Mouse (Mus musculus) intestine, embryonic 14.5 days (tissue): Measurements from ENCODE around the gene Aup1. TPM values are rescaled to one million over a fixed set of nuclear protein-coding genes. Genes with fewer than 3 reads are reported as not detected.

Source experiments
- ATAC-seq: fragments of 200-750 bp; cut with Nextera tagmentation; replicated peaks from 2 replicates; pipeline ENCODE4 v1.8.0; 2017; ENCODE audit warnings: low read depth, moderate number of reproducible peaks, moderate TSS enrichment, moderate library complexity; ENCODE audit not compliant: low FRiP score, low TSS enrichment
- DNase-seq: peaks from one replicate; pipeline ENCODE4 v3.0.0-alpha.2; 2018; ENCODE audit warnings: low spot score
- H3K27ac ChIP-seq: fragments of 300-500 bp; sonication (generic); 2 replicates; pipeline ENCODE4 v1.5.1; 2014; ENCODE audit warnings: low read depth, mild to moderate bottlenecking, control low read depth
- H3K27me3 ChIP-seq: fragments of 300-500 bp; sonication (generic); replicated peaks from 2 replicates; pipeline ENCODE4 v1.6.1; 2014; ENCODE audit warnings: low read length, control low read depth; ENCODE audit not compliant: control insufficient read depth, insufficient read depth
- H3K36me3 ChIP-seq: fragments of 300-500 bp; sonication (generic); 2 replicates; pipeline ENCODE4 v1.6.1; 2014; ENCODE audit warnings: low read length, control low read depth; ENCODE audit not compliant: control insufficient read depth, insufficient read depth
- H3K4me1 ChIP-seq: fragments of 300-500 bp; sonication (generic); replicated peaks from 2 replicates; pipeline ENCODE4 v1.6.1; 2014; ENCODE audit warnings: low read length, control low read depth, mixed read lengths; ENCODE audit not compliant: control insufficient read depth, insufficient read depth
- H3K4me2 ChIP-seq: fragments of 300-500 bp; sonication (generic); 2 replicates; pipeline ENCODE4 v1.6.1; 2014; ENCODE audit warnings: low read length
- H3K4me3 ChIP-seq: fragments of 300-500 bp; sonication (generic); 2 replicates; pipeline ENCODE4 v1.5.1; 2014; ENCODE audit warnings: low read depth, low read length, control low read depth, mixed read lengths
- H3K9ac ChIP-seq: fragments of 300-500 bp; sonication (generic); 2 replicates; pipeline ENCODE4 v1.6.1; 2014; ENCODE audit warnings: mild to moderate bottlenecking, low read length
- H3K9me3 ChIP-seq: fragments of 300-500 bp; sonication (generic); 2 replicates; pipeline ENCODE4 v1.6.1; 2016; ENCODE audit warnings: low read length, control low read depth; ENCODE audit not compliant: control insufficient read depth
- WGBS: fragments of 180-500 bp; shearing (Covaris S2); extraction: QIAGEN DNeasy Blood & Tissue Kit; methylation state at CpG from one replicate; pipeline ENCODE4 v1.1.7; 2014; 5-methylcytosine and 5-hydroxymethylcytosine counted together
- polyA plus RNA-seq: library from polyadenylated mRNA; unstranded; fragments of >200 nt; fragmentation: Nextera tagmentation; extraction: Ambion mirVana; gene quantifications from 2 replicates; pipeline ENCODE4 v1.2.1, GENCODE M21; 2014

Gene Aup1
- polyA plus RNA-seq, 1 experiment from 2014 or later, result 158 TPM

DNA sequence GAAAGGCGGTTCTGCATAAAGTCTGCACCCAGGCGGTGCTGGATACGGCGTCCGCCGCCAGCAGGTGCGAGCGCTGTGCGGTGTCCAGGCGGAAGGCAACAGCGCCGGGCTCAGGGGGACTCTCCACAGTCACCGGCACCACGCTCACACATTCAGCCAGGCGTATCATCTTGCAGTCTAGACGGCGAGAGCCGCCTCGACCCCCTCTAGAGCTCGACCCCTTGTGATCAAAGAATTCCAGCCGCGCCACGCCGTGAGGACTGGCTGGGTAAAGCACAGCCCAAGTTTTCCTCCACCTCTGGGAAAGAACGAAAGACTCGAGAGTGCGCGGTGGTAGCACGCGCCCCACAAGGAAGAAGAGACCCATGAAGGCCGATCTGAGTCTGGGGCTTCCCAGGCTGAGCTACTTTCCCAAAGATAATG is 21.5 kb upstream of the Aup1 start:
- Histone ChIP-seq H3K9me3 (no peaks in the 10 kb centered on the region), H3K4me1 (peaks cover 18% of the 10 kb centered on the region), H3K27ac (peak overlapping the region; percentile 87), H3K9ac (peak overlapping the region; percentile 58), H3K27me3 (peaks cover 13% of the 10 kb centered on the region; the same call in 1 of the 2 replicates), H3K4me2 (peak overlapping the region; percentile 80), H3K36me3 (0 out of 2 replicates have a peak, but pooled peaks cover 5% of the 10 kb centered on the region), H3K4me3 (peak overlapping the region; percentile 68)
- peak; percentile 32 for ATAC-seq
- 2% methylated on average over 31 of the region's 31 CpGs for WGBS
- DNase-seq, result peak; percentile 81

DNA sequence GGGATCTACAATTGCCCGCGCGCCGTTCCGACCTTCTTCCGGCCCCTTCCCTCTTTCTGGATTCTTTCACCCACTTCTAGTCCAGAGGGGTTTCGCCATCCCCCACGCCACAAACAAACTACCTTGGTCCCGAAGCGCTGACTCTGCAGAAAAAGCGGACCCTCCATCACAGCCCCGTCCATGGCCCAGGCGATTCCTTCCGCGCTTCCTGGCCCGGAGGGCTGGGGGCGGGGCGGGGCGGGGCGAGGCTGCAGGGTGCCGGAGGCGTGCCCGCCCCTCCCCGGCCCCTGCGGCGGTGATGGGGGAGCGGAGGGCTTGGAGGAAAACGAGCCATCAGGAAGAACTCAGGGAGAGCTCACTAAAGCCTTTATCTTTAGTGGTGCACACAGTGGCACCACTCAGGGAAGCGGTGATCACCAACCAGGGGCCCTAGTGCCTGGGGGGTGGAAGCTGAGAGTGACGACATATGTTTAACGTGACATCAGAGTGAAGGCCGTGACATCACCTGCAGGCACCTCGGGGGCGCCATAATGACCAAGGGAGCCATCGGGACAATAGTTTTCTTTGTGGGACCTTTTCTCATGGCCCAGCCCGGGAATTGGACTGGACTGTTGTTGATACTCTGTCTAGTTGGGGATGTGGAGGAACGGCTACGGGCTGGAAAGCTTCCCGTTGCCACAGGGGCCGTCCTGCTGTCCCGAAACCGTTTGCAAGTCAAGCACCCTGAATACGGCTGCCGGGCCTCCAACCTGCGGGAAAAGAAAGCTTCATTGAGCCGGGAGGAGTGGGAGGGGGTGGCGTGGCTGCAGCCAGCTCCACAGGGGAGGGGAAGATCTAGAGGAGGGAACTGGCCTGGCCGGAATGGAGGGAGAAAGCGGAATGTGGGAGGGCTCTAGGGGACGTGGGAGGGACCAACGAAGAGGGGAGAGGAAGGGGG is 20.8 kb upstream of the Aup1 start, which contains the start of the genes Dok1 and Loxl3:
TSS of gene Dok1 (minus strand) at position 223 of the 937 bp plus-strand sequence.
TSS of gene Loxl3 (plus strand) at position 925 of the 937 bp plus-strand sequence.
- WGBS, result under 1% methylated on average over 48 of the region's 51 CpGs
- H3K4me3 ChIP-seq, result peak within 1 kb of the TSS; percentile 68
- H3K4me1 ChIP-seq, result peaks cover 21% of the 10 kb centered on the region
- H3K4me2 ChIP-seq, result peak within 1 kb of the TSS; percentile 80
- peaks cover 13% of the 10 kb centered on the region; the same call in 1 of the 2 replicates for H3K27me3 ChIP-seq
- H3K27ac ChIP-seq, result peak within 1 kb of the TSS; percentile 87
- no peaks in the 10 kb centered on the region for H3K9me3 ChIP-seq
- H3K9ac ChIP-seq, result peak within 1 kb of the TSS; percentile 58
- peak; percentile 85 for ATAC-seq
- 0 out of 2 replicates have a peak, but pooled peaks cover 5% of the 10 kb centered on the region for H3K36me3 ChIP-seq
- peak; percentile 95 for DNase-seq

DNA sequence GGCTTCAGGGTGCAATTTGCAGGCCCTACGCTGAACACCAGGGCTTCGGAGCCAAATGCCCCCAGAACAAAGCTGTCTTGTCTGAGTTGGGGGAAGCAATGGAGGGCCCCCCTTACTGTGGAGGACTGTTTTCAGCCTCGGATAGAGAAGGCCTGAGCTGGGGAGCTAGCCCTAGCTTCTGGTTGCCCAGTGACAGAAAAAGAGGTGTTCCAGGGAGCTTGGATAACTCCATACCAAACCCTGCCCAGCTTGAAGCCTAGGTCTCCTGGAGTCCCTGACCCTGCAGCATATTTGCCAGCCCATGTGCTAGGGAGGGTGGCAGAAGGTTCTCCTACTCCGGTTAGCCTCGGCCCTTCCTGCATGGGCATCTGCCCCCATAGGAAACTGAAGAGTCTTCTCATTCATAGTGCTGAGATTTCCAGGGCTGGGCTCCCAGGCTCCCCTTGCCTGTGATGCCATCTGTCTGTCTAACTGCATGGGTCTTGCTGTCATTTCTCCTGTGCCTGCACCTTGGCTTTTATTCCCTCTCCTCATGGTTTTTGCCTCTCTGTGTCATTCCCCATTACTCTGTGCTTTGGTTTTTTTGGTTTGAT is 19.8 kb upstream of the Aup1 start:
- Histone ChIP-seq H3K36me3 (0 out of 2 replicates have a peak, but pooled peaks cover 5% of the 10 kb centered on the region), H3K4me3 (peak overlapping the region; percentile 68), H3K9ac (peak overlapping the region; percentile 41), H3K4me2 (peak overlapping the region; percentile 80), H3K9me3 (no peaks in the 10 kb centered on the region), H3K4me1 (peaks cover 26% of the 10 kb centered on the region), H3K27me3 (peaks cover 13% of the 10 kb centered on the region; the same call in 1 of the 2 replicates), H3K27ac (peak overlapping the region; percentile 87; the same call in 1 of the 2 replicates)
- ATAC-seq (no peak), DNase-seq (no peak)
- WGBS, result 22% methylated on average over 5 of the region's 5 CpGs

DNA sequence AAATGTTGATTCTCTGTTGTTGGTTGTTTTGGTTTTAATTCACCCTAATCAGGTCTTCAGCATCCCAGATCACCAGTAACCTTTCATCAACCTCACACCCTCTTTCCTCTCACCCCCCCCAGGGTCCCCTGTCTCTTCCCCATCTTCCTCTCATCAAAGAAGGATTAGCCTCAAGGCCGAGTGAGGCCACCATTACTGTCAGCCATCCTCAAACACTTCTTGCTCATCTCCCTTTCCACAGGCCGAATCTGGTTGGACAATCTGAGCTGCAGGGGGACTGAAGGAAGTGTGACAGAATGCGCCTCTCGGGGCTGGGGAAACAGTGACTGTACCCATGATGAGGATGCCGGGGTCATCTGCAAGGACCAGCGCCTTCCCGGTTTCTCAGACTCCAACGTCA is 17.1 kb upstream of the Aup1 start:
- no peak overlapping the region for H3K4me3 ChIP-seq
- ATAC-seq (no peak), DNase-seq (no peak)
- H3K9me3 ChIP-seq, result no peaks in the 10 kb centered on the region
- peaks cover 23% of the 10 kb centered on the region for H3K4me1 ChIP-seq
- no peaks in the 10 kb centered on the region for H3K27me3 ChIP-seq
- 82% methylated on average over 8 of the region's 8 CpGs for WGBS
- no peak overlapping the region for H3K27ac ChIP-seq
- no peak overlapping the region for H3K9ac ChIP-seq
- no peaks in the 10 kb centered on the region for H3K36me3 ChIP-seq
- H3K4me2 ChIP-seq, result no peak overlapping the region

DNA sequence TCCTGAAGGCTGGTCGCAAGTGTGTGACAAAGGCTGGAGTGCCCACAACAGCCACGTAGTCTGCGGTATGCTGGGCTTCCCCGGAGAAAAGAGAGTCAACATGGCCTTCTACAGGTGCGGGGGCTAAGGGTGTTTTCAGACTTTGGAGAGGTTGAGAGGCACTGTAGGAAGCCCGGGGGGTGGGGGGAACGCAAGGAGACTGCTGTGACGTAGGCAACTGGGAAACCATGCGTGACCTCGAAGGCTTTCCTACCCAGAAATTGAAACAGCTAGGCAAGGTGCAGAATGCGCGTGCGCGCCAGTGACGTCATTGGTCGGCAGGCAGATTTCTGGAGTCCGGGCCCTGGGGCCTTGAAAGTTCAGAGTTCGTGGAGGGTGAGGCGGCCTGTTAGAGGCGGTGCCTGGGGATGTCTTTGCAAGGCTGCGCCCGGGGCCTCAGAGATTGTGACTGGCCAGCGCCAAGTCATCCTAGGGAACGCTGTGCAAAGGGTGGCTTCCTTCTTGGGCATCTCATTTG is 15.8 kb upstream of the Aup1 start:
- ATAC-seq (peak; percentile 38; the same call in 1 of the 2 replicates), DNase-seq (peak; percentile 93)
- Histone ChIP-seq H3K36me3 (no peaks in the 10 kb centered on the region), H3K9me3 (no peaks in the 10 kb centered on the region), H3K4me2 (peak overlapping the region; percentile 52), H3K27me3 (no peaks in the 10 kb centered on the region), H3K4me1 (peaks cover 20% of the 10 kb centered on the region), H3K27ac (no peak overlapping the region), H3K4me3 (peak overlapping the region; percentile 20; the same call in 1 of the 2 replicates), H3K9ac (no peak overlapping the region)
- WGBS, result 10% methylated on average over 24 of the region's 24 CpGs

DNA sequence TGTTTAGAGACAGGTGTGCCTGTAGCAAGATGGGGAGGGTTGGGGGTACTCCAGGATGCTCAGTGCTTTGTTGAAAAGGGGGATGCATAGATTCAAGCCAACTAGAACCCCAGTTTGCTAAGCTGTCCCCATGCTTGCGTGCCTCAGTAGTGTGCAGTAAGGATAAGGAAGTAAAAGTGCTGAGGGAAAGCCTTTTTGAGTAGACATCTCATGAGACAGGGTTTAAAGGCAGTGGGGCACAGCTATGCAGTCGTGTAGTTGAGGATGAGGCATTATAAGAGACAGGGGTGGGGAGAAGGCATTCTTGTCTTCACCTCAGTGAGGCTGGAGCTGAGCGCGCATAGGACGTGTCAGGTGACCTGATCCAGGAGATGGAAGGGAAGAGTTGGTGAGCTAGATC is 13.7 kb upstream of the Aup1 start:
- Histone ChIP-seq H3K36me3 (no peaks in the 10 kb centered on the region), H3K4me3 (no peak overlapping the region), H3K4me1 (peaks cover 15% of the 10 kb centered on the region), H3K9me3 (no peaks in the 10 kb centered on the region), H3K27me3 (no peaks in the 10 kb centered on the region), H3K27ac (no peak overlapping the region), H3K9ac (no peak overlapping the region), H3K4me2 (no peak overlapping the region)
- DNase-seq (no peak), ATAC-seq (no peak)
- 71% methylated on average over 5 of the region's 5 CpGs for WGBS

DNA sequence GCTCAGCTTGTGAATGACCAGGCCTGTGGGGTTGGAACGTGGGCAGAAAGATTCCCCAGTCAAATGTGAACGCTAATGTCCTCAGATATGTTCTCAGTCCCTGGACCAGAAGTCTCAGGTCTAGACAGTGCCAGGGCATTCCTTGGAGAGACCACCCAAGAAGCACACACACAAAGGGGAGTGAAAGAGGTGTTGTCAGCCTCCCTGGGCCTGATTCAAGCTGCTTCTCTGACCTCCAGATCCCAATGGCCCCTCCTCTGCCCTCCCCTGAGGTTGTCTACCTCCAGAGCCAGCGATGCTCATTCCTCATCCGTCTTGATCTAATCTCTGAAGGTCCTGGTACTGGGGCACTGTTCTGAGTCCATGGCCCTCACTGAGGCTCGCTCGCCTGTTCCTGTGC is 10.8 kb upstream of the Aup1 start:
- ATAC-seq (no peak), DNase-seq (no peak)
- Histone ChIP-seq H3K27me3 (no peaks in the 10 kb centered on the region), H3K4me1 (peaks cover 4% of the 10 kb centered on the region), H3K4me2 (no peak overlapping the region), H3K9ac (no peak overlapping the region), H3K9me3 (no peaks in the 10 kb centered on the region), H3K36me3 (no peaks in the 10 kb centered on the region), H3K27ac (no peak overlapping the region), H3K4me3 (no peak overlapping the region)
- WGBS, result 52% methylated on average over 6 of the region's 6 CpGs

DNA sequence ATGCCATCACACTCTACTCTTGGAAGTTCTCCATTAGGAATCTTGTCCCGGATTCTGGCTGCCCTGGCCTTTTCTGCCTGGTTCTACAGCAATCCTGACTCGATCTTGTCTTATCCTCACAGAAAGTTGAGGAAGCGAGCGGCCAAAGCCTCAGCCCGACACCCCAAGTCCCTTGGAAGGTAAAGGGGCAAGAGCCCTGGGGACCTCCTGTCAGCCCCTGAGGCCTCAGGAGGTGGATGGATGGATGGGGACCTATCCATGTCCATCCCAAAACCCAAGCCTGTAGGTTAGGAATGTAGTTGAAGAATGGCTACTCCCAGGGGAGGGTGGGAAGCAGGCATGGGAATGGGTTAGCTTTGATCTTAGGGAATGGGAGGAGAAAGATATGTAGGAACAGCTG is 10.3 kb upstream of the Aup1 start:
- Histone ChIP-seq H3K9me3 (no peaks in the 10 kb centered on the region), H3K4me1 (no peaks in the 10 kb centered on the region; the same call in 1 of the 2 replicates), H3K4me2 (no peak overlapping the region), H3K27ac (no peak overlapping the region), H3K4me3 (no peak overlapping the region), H3K27me3 (no peaks in the 10 kb centered on the region), H3K9ac (no peak overlapping the region), H3K36me3 (no peaks in the 10 kb centered on the region)
- WGBS, result 89% methylated on average over 5 of the region's 5 CpGs
- DNase-seq, result no peak
- no peak for ATAC-seq
